8 mouse cellular contexts compared by ENCODE assay signal in genomic region chr4:10919097-10919496, GRCm38 (mm10). TPM values are rescaled to one million over a fixed set of nuclear protein-coding genes. Genes with fewer than 3 reads are reported as not detected.
DNase-seq lines count a peak whose midpoint lies in the region; ATAC-seq and TF ChIP-seq lines count a peak whose summit lies in the region.
"Had no signal": no experiment of that assay in that cellular context is flagged by ENCODE, and none has a peak within 500 bp of the region (broad histone marks: within the 10 kb centered on the region; RNA-seq: fewer than 3 reads in every experiment).

No protein-coding gene starts in this region.

- H3K36me3 ChIP-seq in embryonic facial prominence, embryonic 14.5 days (ENCODE audit: control insufficient read depth, insufficient read depth, low read length) = no peaks in the 10 kb centered on the region
- no peaks in the 10 kb centered on the region for H3K36me3 ChIP-seq in liver, postnatal 0 days (replicated peaks; ENCODE audit: insufficient read depth, low read length)
- no peaks in the 10 kb centered on the region for H3K36me3 ChIP-seq in midbrain, postnatal 0 days (ENCODE audit: insufficient read depth, low read length)
- H3K36me3 ChIP-seq: heart, embryonic 13.5 days had no signal

- 0 out of 2 replicates have a peak, but pooled peaks have one; percentile 41 for ATAC-seq in embryonic facial prominence, embryonic 14.5 days (ENCODE audit: low read depth)
- ATAC-seq in liver, postnatal 0 days = 0 out of 2 replicates have a peak, but pooled peaks have one; percentile 5
- no peak for ATAC-seq in midbrain, postnatal 0 days (ENCODE audit: low FRiP score)

- H3K4me2 ChIP-seq in embryonic facial prominence, embryonic 14.5 days (ENCODE audit: low read depth, low read length) = no peak overlapping the region
- H3K4me2 ChIP-seq in liver, postnatal 0 days (ENCODE audit: low read depth, low read length) = no peak overlapping the region
- H3K4me2 ChIP-seq in midbrain, postnatal 0 days (ENCODE audit: low read depth, low read length, poor library complexity, severe bottlenecking) = no peak overlapping the region
- H3K4me2 ChIP-seq: heart, embryonic 13.5 days had no signal

- H3K27me3 ChIP-seq in embryonic facial prominence, embryonic 14.5 days (replicated peaks; ENCODE audit: control insufficient read depth, insufficient read depth, low read length) = no peaks in the 10 kb centered on the region
- no peaks in the 10 kb centered on the region for H3K27me3 ChIP-seq in liver, postnatal 0 days (ENCODE audit: insufficient read depth, low read length)
- no peaks in the 10 kb centered on the region for H3K27me3 ChIP-seq in midbrain, postnatal 0 days (ENCODE audit: insufficient read depth, low read length)
- H3K27me3 ChIP-seq: heart, embryonic 13.5 days had no signal

- TF ChIP-seq CTCF in liver, postnatal 0 days (IDR thresholded peaks at IDR 0.05; ENCODE audit: low read depth) = no peak
- no peak for TF ChIP-seq CTCF in midbrain, postnatal 0 days (IDR thresholded peaks at IDR 0.05)

- H3K4me3 ChIP-seq in embryonic facial prominence, embryonic 14.5 days (ENCODE audit: low read depth, low read length) = no peak overlapping the region
- H3K4me3 ChIP-seq in liver, postnatal 0 days (ENCODE audit: low read depth, low read length) = no peak overlapping the region
- no peak overlapping the region for H3K4me3 ChIP-seq in midbrain, postnatal 0 days (ENCODE audit: low read depth, low read length)
- H3K4me3 ChIP-seq: heart, embryonic 13.5 days had no signal

- no peak overlapping the region for H3K9ac ChIP-seq in embryonic facial prominence, embryonic 14.5 days (ENCODE audit: low read depth, low read length)
- no peak overlapping the region for H3K9ac ChIP-seq in liver, postnatal 0 days (replicated peaks)
- H3K9ac ChIP-seq in midbrain, postnatal 0 days (replicated peaks; ENCODE audit: low read length, poor library complexity, severe bottlenecking) = no peak overlapping the region
- H3K9ac ChIP-seq: heart, embryonic 13.5 days had no signal

- no peaks in the 10 kb centered on the region for H3K9me3 ChIP-seq in embryonic facial prominence, embryonic 14.5 days (ENCODE audit: control insufficient read depth, low read length)
- no peaks in the 10 kb centered on the region for H3K9me3 ChIP-seq in liver, postnatal 0 days (ENCODE audit: low read length)
- no peaks in the 10 kb centered on the region for H3K9me3 ChIP-seq in midbrain, postnatal 0 days (ENCODE audit: low read length)
- H3K9me3 ChIP-seq: heart, embryonic 13.5 days had no signal

- TF ChIP-seq EP300 in liver, postnatal 0 days (IDR thresholded peaks at IDR 0.05; ENCODE audit: low read depth) = no peak

- peak; percentile 15 to 34 for DNase-seq in spleen, adult 18-20 months
- no peak for DNase-seq in spleen, adult 12 weeks (ENCODE audit: low spot score)
- DNase-seq in embryonic facial prominence, embryonic 14.5 days (ENCODE audit: low spot score) = peak; percentile 29
- peak; percentile 44 for DNase-seq in liver, postnatal 0 days
- DNase-seq in thymus, postnatal 36 days = peak; percentile 49 to 60
- DNase-seq in midbrain, postnatal 0 days (ENCODE audit: low spot score) = no peak
- no peak for DNase-seq in frontal cortex, adult 2 months (ENCODE audit: extremely low spot score in 1 of 2, low spot score in 1 of 2)

- H3K27ac ChIP-seq in embryonic facial prominence, embryonic 14.5 days (replicated peaks; ENCODE audit: low read depth, low read length) = no peak overlapping the region
- H3K27ac ChIP-seq in liver, postnatal 0 days (ENCODE audit: low read depth) = peak overlapping the region; percentile 66
- H3K27ac ChIP-seq in midbrain, postnatal 0 days (ENCODE audit: low read depth, low read length) = no peak overlapping the region
- H3K27ac ChIP-seq: heart, embryonic 13.5 days had no signal

- no peaks in the 10 kb centered on the region for H3K4me1 ChIP-seq in embryonic facial prominence, embryonic 14.5 days (ENCODE audit: control insufficient read depth, insufficient read depth, low read length)
- H3K4me1 ChIP-seq in liver, postnatal 0 days (ENCODE audit: insufficient read depth) = peaks cover 40% of the 10 kb centered on the region
- no peaks in the 10 kb centered on the region for H3K4me1 ChIP-seq in midbrain, postnatal 0 days (ENCODE audit: insufficient read depth, low read length)

- 44% methylated on average over 5 of the region's 5 CpGs for WGBS in embryonic facial prominence, embryonic 14.5 days
- 19% methylated on average over 5 of the region's 5 CpGs for WGBS in liver, postnatal 0 days (ENCODE audit: insufficient replicate concordance)
- 68% methylated on average over 5 of the region's 5 CpGs for WGBS in midbrain, postnatal 0 days

RNA-seq across cellular contexts. Expression of gene 2610301B20Rik, which starts 44.8 kb away (rescaled TPM):
- polyA plus RNA-seq in embryonic facial prominence, embryonic 14.5 days (2014; fragmentation: Nextera tagmentation; extraction: Ambion mirVana) = 36.2 and 38.3 TPM in 2 replicates
- 5.9 and 6.1 TPM in 2 replicates for polyA plus RNA-seq in liver, postnatal 0 days (2015; fragmentation: Nextera tagmentation; extraction: Ambion mirVana)
- 28.6 and 32.5 TPM in 2 replicates for total RNA-seq in midbrain, postnatal 0 days (2014; rRNA removed)
- polyA plus RNA-seq in midbrain, postnatal 0 days (2015; fragmentation: Nextera tagmentation; extraction: Ambion mirVana) = 36.0 and 37.0 TPM in 2 replicates
- 48.6 and 48.7 TPM in 2 replicates for polyA plus RNA-seq in frontal cortex, adult 2 months (2012; rRNA removed)

Comparison
In these comparisons a context has a peak if more than half of its experiments do, and no peak if none do; other contexts are left out.
1. DNase-seq: peak in spleen, adult 18-20 months (2 of 2), embryonic facial prominence, embryonic 14.5 days (single experiment), liver, postnatal 0 days (single experiment) and thymus, postnatal 36 days (2 of 2); none in spleen, adult 12 weeks (single experiment), midbrain, postnatal 0 days (single experiment) and frontal cortex, adult 2 months (0 of 2).